Mouse (Mus musculus): Measurements from ENCODE around the gene Padi6. TPM values are rescaled to one million over a fixed set of nuclear protein-coding genes. Genes with fewer than 3 reads are reported as not detected.
A peak's percentile ranks its signal among the peaks of the same experiment; 100 is the strongest.

The Padi6 gene
- polyA plus RNA-seq, 1 experiment from 2014 or later = not detected

DNA sequence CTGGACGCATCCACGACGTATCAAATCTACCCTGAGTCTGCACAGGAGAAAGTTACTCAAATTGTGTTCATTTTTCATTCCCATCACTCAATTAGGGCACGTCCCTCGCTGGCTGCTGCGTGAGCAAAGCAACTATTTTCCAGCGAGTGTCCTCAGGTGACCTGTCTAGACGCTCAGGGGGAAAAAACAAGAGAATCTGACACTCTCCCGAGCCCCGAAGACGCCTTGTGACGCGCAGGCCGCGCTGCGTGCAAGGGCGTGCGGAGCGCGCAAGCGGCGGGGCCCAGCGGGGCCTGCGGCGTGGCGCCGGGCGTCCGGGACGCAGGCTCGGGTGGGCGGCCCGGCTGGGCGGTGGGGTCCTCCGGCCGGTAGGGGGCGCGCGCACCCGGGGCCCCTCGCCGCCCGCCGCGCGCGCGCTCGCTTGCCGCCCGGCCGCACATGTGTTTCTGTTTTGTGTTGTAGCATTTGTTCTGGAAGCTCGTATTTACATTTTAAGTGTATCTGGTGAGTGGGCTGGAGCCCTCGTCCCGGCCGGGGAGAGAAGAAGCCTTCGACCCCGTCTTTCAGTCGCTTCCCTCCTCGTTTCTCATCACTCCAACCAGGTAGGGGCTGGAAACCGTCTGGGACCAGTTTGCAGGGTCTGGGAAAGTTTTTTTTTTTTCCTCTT lies 41.3 kb downstream of the Padi6 start:
- Histone ChIP-seq H3K4me2 (replicated peaks; ENCODE audit: low read depth, low read length) (peak overlapping the region; percentile 84), H3K9ac (ENCODE audit: low read depth, low read length) (peak overlapping the region; percentile 95), H3K9me3 (ENCODE audit: control insufficient read depth, low read length) (no peaks in the 10 kb centered on the region), H3K27ac (ENCODE audit: low read depth, low read length) (peak overlapping the region; percentile 99), H3K4me3 (ENCODE audit: low read depth, low read length) (peak overlapping the region; percentile 97), H3K27me3 (ENCODE audit: control insufficient read depth, insufficient read depth, low read length) (peaks cover 22% of the 10 kb centered on the region), H3K36me3 (ENCODE audit: control insufficient read depth, insufficient read depth, low read length) (no peaks in the 10 kb centered on the region), H3K4me1 (replicated peaks; ENCODE audit: control insufficient read depth, insufficient read depth, low read length) (peaks cover 9% of the 10 kb centered on the region)
- peak; percentile 68 for ATAC-seq (ENCODE audit: low FRiP score)
- DNase-seq (ENCODE audit: low spot score) = peak; percentile 91
- under 1% methylated on average over 52 of the region's 61 CpGs for WGBS

DNA sequence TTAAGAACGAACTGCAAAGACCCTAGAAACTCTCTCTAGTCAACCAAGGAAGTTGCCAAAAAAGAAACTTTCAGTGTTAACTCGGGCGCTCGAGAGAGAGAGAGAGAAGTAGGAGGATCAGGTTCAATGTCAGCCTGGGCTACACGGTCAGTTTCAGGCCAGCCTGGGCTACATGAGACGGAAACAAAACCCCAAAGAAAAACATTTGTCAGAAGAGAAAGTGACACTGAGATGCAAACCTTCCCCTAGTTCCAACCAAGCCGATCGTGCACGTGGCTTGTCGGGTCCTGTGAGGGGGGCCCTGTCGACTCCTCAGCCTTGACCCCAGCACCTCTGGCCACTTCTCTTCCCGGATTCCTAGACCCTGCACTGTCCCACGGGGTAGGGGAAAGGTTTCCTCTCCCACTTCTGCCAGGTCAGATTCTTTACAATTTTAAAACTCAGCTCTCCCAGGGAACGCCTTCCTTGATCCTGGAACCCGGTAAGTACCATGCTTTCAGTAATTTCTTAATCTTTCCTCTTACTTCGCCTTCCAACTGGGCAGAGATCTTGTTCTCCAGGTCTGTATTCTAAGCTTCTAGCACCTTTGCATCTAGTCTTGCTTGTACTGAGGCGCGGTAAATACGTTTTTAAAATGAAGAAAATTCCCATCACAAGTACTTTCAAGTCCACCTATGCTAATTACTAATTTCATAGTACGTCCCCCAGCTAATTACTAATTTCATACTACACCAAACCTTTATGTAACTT lies 42.0 kb downstream of the Padi6 start, which contains the start of gene Rcc2:
Rcc2 (plus strand) TSS at position 273 of the 750 bp plus-strand sequence.
- H3K9ac ChIP-seq (ENCODE audit: low read depth, low read length) = peak within 1 kb of the TSS; percentile 95
- no peaks in the 10 kb centered on the region for H3K36me3 ChIP-seq (ENCODE audit: control insufficient read depth, insufficient read depth, low read length)
- peaks cover 22% of the 10 kb centered on the region for H3K27me3 ChIP-seq (ENCODE audit: control insufficient read depth, insufficient read depth, low read length)
- ATAC-seq (ENCODE audit: low FRiP score) (no peak), DNase-seq (ENCODE audit: low spot score) (no peak)
- no peaks in the 10 kb centered on the region for H3K9me3 ChIP-seq (ENCODE audit: control insufficient read depth, low read length)
- H3K27ac ChIP-seq (ENCODE audit: low read depth, low read length) = peak within 1 kb of the TSS; percentile 99
- H3K4me1 ChIP-seq (replicated peaks; ENCODE audit: control insufficient read depth, insufficient read depth, low read length) = peaks cover 9% of the 10 kb centered on the region
- H3K4me2 ChIP-seq (replicated peaks; ENCODE audit: low read depth, low read length) = peak within 1 kb of the TSS; percentile 84
- 8% methylated on average over 20 of the region's 20 CpGs for WGBS
- peak within 1 kb of the TSS; percentile 97 for H3K4me3 ChIP-seq (ENCODE audit: low read depth, low read length)

DNA sequence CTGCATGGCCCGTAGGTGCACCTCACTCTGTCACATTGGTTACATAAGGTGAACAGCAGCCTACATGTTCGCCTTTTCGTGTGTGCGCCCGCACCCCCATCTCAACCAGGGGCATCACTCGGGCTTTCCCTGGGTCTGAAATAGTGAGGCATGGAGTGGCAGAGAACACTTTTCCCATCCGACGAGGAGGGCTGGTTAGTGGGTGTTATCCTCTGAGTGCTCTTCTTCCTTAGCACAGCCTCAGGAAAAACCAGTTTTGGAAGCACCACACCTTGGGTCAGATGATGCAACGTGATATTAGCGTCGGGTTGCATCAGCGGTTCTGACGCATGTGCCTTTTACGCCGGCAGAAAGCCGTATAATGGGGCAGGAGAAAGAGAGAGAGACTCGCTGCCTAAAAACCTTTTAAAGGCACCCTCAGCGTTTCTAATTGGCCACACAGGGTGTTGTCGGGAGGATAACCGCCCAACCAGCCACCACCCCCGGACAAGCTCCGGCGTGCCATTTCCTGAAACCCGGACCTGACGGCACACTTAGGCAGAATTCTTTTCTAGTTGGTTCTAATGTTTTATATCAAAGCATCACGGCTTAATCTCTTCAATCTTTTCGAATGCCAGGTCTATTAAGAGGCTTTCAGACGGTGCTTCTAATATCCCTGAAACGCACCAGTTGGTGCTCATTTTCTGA lies 42.9 kb downstream of the Padi6 start:
- Histone ChIP-seq H3K4me1 (replicated peaks; ENCODE audit: control insufficient read depth, insufficient read depth, low read length) (peaks cover 9% of the 10 kb centered on the region), H3K9ac (ENCODE audit: low read depth, low read length) (no peak overlapping the region), H3K27me3 (ENCODE audit: control insufficient read depth, insufficient read depth, low read length) (peaks cover 22% of the 10 kb centered on the region), H3K36me3 (ENCODE audit: control insufficient read depth, insufficient read depth, low read length) (no peaks in the 10 kb centered on the region), H3K4me2 (replicated peaks; ENCODE audit: low read depth, low read length) (peak overlapping the region; percentile 34), H3K9me3 (ENCODE audit: control insufficient read depth, low read length) (no peaks in the 10 kb centered on the region), H3K27ac (ENCODE audit: low read depth, low read length) (no peak overlapping the region), H3K4me3 (ENCODE audit: low read depth, low read length) (peak overlapping the region; percentile 17)
- ATAC-seq (ENCODE audit: low FRiP score) (no peak), DNase-seq (ENCODE audit: low spot score) (peak; percentile 44)
- WGBS = 7% methylated on average over 29 of the region's 29 CpGs

DNA sequence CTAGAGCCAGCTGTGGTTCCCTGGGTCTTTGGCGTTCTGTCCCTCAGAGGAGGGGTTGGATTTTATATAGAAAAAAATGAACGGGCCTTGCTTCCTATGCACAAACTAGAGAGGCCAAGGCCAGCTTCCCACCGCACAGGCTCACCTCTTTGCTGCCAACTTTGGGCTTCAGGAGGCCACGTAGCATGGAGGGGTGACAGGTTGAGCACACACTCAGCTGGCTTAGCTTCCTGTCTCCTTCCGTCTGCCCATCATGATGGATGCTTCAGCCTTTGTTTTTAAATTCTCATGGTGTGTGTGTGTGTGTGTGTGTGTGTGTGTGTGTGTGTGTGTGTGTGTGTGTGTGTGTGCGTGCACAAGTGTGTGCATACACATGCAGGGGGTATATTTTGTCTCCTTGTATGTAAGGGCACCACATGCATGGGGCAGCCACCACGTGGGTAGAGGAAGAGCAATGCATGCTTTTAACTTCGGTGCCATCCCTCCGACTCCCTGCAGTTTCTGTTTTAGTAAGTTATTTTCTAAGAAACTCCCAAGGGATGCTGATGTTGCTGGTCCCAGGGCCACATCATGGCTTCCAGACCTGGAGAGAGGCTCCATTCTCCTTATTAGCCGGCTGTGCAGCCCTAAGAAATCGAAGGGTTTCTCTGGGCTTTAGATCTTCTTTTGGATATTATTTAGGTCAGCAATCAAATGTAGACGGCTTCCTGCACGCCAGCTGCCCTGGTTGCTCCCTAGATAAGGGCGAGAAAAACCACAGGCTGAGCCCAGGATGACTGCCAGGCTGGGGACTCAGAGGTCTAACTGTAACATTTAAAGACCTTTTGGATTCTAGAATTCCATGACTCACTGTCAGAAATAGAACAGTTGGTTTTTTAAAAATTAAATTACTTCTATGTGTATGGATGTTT lies 46.5 kb downstream of the Padi6 start:
- 77% methylated on average over 13 of the region's 14 CpGs for WGBS
- no peak for DNase-seq (ENCODE audit: low spot score)
- Histone ChIP-seq H3K36me3 (ENCODE audit: control insufficient read depth, insufficient read depth, low read length) (no peaks in the 10 kb centered on the region), H3K27ac (ENCODE audit: low read depth, low read length) (no peak overlapping the region), H3K27me3 (ENCODE audit: control insufficient read depth, insufficient read depth, low read length) (peaks cover 22% of the 10 kb centered on the region), H3K4me1 (replicated peaks; ENCODE audit: control insufficient read depth, insufficient read depth, low read length) (no peaks in the 10 kb centered on the region; the same call in 1 of the 2 replicates), H3K9ac (ENCODE audit: low read depth, low read length) (no peak overlapping the region), H3K4me2 (replicated peaks; ENCODE audit: low read depth, low read length) (no peak overlapping the region), H3K4me3 (ENCODE audit: low read depth, low read length) (no peak overlapping the region), H3K9me3 (ENCODE audit: control insufficient read depth, low read length) (no peaks in the 10 kb centered on the region)
- no peak for ATAC-seq (ENCODE audit: low FRiP score)

DNA sequence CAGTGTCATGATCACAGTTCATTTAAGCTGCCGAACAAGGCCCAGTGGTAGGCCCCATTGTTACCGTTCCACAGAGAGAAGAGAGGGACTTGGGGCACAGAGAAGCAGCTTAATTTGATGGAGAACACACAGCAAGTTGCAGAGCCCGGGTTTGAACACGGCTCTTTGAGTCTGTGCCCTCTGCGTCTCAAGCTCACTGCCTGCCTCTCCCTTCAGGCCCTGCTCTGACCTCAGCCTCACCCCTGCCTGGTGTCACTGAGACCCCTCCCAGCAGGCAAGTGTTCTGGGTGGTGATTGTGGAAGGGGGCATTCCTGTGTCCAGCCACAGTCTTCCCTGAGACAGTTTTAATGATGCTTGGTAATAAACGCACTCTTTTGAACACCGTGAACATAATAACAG lies 47.3 kb downstream of the Padi6 start:
- no peak overlapping the region for H3K27ac ChIP-seq (ENCODE audit: low read depth, low read length)
- 71% methylated on average over 7 of the region's 7 CpGs for WGBS
- no peak overlapping the region for H3K9ac ChIP-seq (ENCODE audit: low read depth, low read length)
- no peaks in the 10 kb centered on the region for H3K36me3 ChIP-seq (ENCODE audit: control insufficient read depth, insufficient read depth, low read length)
- no peaks in the 10 kb centered on the region for H3K9me3 ChIP-seq (ENCODE audit: control insufficient read depth, low read length)
- H3K4me3 ChIP-seq (ENCODE audit: low read depth, low read length) = no peak overlapping the region
- H3K4me1 ChIP-seq (replicated peaks; ENCODE audit: control insufficient read depth, insufficient read depth, low read length) = no peaks in the 10 kb centered on the region
- H3K4me2 ChIP-seq (replicated peaks; ENCODE audit: low read depth, low read length) = no peak overlapping the region
- H3K27me3 ChIP-seq (ENCODE audit: control insufficient read depth, insufficient read depth, low read length) = peaks cover 14% of the 10 kb centered on the region
- DNase-seq (ENCODE audit: low spot score) (no peak), ATAC-seq (ENCODE audit: low FRiP score) (no peak)

DNA sequence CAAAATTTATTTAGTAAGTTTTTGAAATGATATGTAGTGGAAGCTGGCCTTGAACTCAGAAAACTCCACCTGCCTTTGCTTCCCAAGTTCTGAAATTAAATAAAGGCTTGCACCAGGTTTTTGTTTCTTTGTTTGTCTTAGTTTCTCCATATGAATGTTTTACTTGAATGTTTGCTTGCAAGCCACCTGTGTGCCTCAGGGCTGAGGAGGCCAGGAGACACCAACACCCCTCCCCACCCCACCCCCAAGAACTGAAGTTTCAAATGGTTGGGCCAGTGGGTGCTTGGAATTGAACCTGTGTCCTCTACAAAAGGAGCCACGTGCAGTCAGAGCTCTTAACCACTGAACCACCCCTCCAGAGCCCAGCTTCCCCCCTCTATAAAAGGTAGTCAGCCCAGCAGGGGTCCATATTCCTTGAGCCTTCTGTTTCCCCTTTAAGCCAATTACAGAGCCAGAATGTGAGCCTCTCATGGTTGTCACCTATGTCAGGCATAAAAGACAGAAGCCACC lies 47.8 kb downstream of the Padi6 start:
- Histone ChIP-seq H3K4me2 (replicated peaks; ENCODE audit: low read depth, low read length) (no peak overlapping the region), H3K36me3 (ENCODE audit: control insufficient read depth, insufficient read depth, low read length) (no peaks in the 10 kb centered on the region), H3K27ac (ENCODE audit: low read depth, low read length) (no peak overlapping the region), H3K4me3 (ENCODE audit: low read depth, low read length) (no peak overlapping the region), H3K9me3 (ENCODE audit: control insufficient read depth, low read length) (no peaks in the 10 kb centered on the region), H3K27me3 (ENCODE audit: control insufficient read depth, insufficient read depth, low read length) (peaks cover 11% of the 10 kb centered on the region), H3K4me1 (replicated peaks; ENCODE audit: control insufficient read depth, insufficient read depth, low read length) (no peaks in the 10 kb centered on the region), H3K9ac (ENCODE audit: low read depth, low read length) (no peak overlapping the region)
- DNase-seq (ENCODE audit: low spot score) = no peak
- 29% methylated on average over 1 of the region's 1 CpGs for WGBS
- no peak for ATAC-seq (ENCODE audit: low FRiP score)

DNA sequence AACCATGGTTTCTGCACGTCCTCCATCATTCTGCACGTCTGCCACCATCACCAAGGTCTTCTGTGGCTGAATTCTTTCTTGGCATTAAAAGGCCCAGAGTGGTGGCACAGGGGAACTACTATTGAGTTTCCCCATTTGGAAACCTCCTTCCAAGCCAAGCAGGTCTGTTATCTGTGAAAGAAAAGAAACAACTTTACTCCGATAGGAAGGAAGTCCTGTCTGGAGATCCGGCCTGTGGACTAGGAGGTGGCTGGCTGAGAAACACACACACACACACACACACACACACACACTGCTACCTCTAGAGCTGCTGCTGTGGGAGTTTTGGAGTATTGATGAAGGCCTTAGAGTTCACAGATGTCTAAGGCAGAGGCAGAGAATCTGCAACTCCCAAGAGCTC lies 48.9 kb downstream of the Padi6 start:
- no peak for DNase-seq (ENCODE audit: low spot score)
- no peak for ATAC-seq (ENCODE audit: low FRiP score)
- WGBS = 77% methylated on average over 4 of the region's 4 CpGs

DNA sequence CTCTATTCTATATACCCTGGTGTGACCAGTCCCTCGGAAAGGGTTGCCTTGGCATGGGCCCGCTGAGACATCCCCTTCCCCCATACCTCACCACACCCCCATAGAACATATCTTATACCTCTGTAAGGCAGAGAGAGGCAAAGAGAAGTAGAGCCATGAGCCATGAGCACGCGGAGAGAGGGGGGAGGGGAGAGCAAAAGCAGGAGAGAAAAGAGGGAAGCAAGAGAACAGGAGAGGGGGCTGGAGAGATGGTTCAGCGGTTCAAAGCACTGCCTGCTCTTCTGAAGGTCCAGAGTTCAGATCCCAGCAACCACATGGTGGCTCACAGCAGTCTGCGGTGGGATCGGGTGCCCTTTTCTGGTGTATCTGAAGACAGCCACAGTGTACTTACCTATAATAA lies 51.0 kb downstream of the Padi6 start:
- ATAC-seq (ENCODE audit: low FRiP score) = no peak
- no peak overlapping the region for H3K4me2 ChIP-seq (replicated peaks; ENCODE audit: low read depth, low read length)
- no peak overlapping the region for H3K9ac ChIP-seq (ENCODE audit: low read depth, low read length)
- 69% methylated on average over 7 of the region's 7 CpGs for WGBS
- DNase-seq (ENCODE audit: low spot score) = no peak
- no peaks in the 10 kb centered on the region for H3K36me3 ChIP-seq (ENCODE audit: control insufficient read depth, insufficient read depth, low read length)
- no peaks in the 10 kb centered on the region for H3K4me1 ChIP-seq (replicated peaks; ENCODE audit: control insufficient read depth, insufficient read depth, low read length)
- no peak overlapping the region for H3K27ac ChIP-seq (ENCODE audit: low read depth, low read length)
- no peaks in the 10 kb centered on the region for H3K9me3 ChIP-seq (ENCODE audit: control insufficient read depth, low read length)
- no peak overlapping the region for H3K4me3 ChIP-seq (ENCODE audit: low read depth, low read length)
- no peaks in the 10 kb centered on the region for H3K27me3 ChIP-seq (ENCODE audit: control insufficient read depth, insufficient read depth, low read length)

More for the DNA sequence above, 48.9 kb downstream of the Padi6 start:
- Histone ChIP-seq H3K27me3 (ENCODE audit: control insufficient read depth, insufficient read depth, low read length) (peaks cover under 1% of the 10 kb centered on the region), H3K4me2 (replicated peaks; ENCODE audit: low read depth, low read length) (no peak overlapping the region), H3K4me3 (ENCODE audit: low read depth, low read length) (no peak overlapping the region), H3K27ac (ENCODE audit: low read depth, low read length) (no peak overlapping the region), H3K9ac (ENCODE audit: low read depth, low read length) (no peak overlapping the region), H3K4me1 (replicated peaks; ENCODE audit: control insufficient read depth, insufficient read depth, low read length) (no peaks in the 10 kb centered on the region), H3K9me3 (ENCODE audit: control insufficient read depth, low read length) (no peaks in the 10 kb centered on the region), H3K36me3 (ENCODE audit: control insufficient read depth, insufficient read depth, low read length) (no peaks in the 10 kb centered on the region)

Measured in hindbrain, embryonic 11.5 days (tissue).